Mouse (Mus musculus) intestine, embryonic 14.5 days (tissue): ENCODE measurements at regions not wholly inside any gene's neighbourhood (a gene's known extent, or its start where the extent isn't known, plus 50 kb on each side); places are given as distances from the start of the nearest gene placed in this dataset.

Source experiments
- ATAC-seq: fragments of 200-750 bp; cut with Nextera tagmentation; replicated peaks from 2 replicates; pipeline ENCODE4 v1.8.0; 2017; ENCODE audit warnings: low read depth, moderate number of reproducible peaks, moderate TSS enrichment, moderate library complexity; ENCODE audit not compliant: low FRiP score, low TSS enrichment
- DNase-seq: peaks from one replicate; pipeline ENCODE4 v3.0.0-alpha.2; 2018; ENCODE audit warnings: low spot score
- H3K27ac ChIP-seq: fragments of 300-500 bp; sonication (generic); 2 replicates; pipeline ENCODE4 v1.5.1; 2014; ENCODE audit warnings: low read depth, mild to moderate bottlenecking, control low read depth
- H3K27me3 ChIP-seq: fragments of 300-500 bp; sonication (generic); replicated peaks from 2 replicates; pipeline ENCODE4 v1.6.1; 2014; ENCODE audit warnings: low read length, control low read depth; ENCODE audit not compliant: control insufficient read depth, insufficient read depth
- H3K36me3 ChIP-seq: fragments of 300-500 bp; sonication (generic); 2 replicates; pipeline ENCODE4 v1.6.1; 2014; ENCODE audit warnings: low read length, control low read depth; ENCODE audit not compliant: control insufficient read depth, insufficient read depth
- H3K4me1 ChIP-seq: fragments of 300-500 bp; sonication (generic); replicated peaks from 2 replicates; pipeline ENCODE4 v1.6.1; 2014; ENCODE audit warnings: low read length, control low read depth, mixed read lengths; ENCODE audit not compliant: control insufficient read depth, insufficient read depth
- H3K4me2 ChIP-seq: fragments of 300-500 bp; sonication (generic); 2 replicates; pipeline ENCODE4 v1.6.1; 2014; ENCODE audit warnings: low read length
- H3K4me3 ChIP-seq: fragments of 300-500 bp; sonication (generic); 2 replicates; pipeline ENCODE4 v1.5.1; 2014; ENCODE audit warnings: low read depth, low read length, control low read depth, mixed read lengths
- H3K9ac ChIP-seq: fragments of 300-500 bp; sonication (generic); 2 replicates; pipeline ENCODE4 v1.6.1; 2014; ENCODE audit warnings: mild to moderate bottlenecking, low read length
- H3K9me3 ChIP-seq: fragments of 300-500 bp; sonication (generic); 2 replicates; pipeline ENCODE4 v1.6.1; 2016; ENCODE audit warnings: low read length, control low read depth; ENCODE audit not compliant: control insufficient read depth
- WGBS: fragments of 180-500 bp; shearing (Covaris S2); extraction: QIAGEN DNeasy Blood & Tissue Kit; methylation state at CpG from one replicate; pipeline ENCODE4 v1.1.7; 2014; 5-methylcytosine and 5-hydroxymethylcytosine counted together

- H3K27me3 ChIP-seq: no peaks in the 10 kb centered on the region
- WGBS: 54% methylated on average over 7 of the region's 7 CpGs
Observed at GRCm38 (mm10) chr14:106608341-106608927, 502.4 kb downstream of the Trim52 start.

More at GRCm38 (mm10) chr14:106608341-106608927, 502.4 kb downstream of the Trim52 start:
- no peaks in the 10 kb centered on the region for H3K9me3 ChIP-seq
- H3K27ac ChIP-seq: no peak overlapping the region
- H3K36me3 ChIP-seq: no peaks in the 10 kb centered on the region
- no peak overlapping the region for H3K4me2 ChIP-seq
- H3K4me3 ChIP-seq: no peak overlapping the region
- no peaks in the 10 kb centered on the region; the same call in 1 of the 2 replicates for H3K4me1 ChIP-seq
- H3K9ac ChIP-seq: no peak overlapping the region
- ATAC-seq: no peak
- DNase-seq: no peak
